Mouse (Mus musculus) heart, postnatal 0 days (tissue): ENCODE data around the gene Rac1. TPM values are rescaled to one million over a fixed set of nuclear protein-coding genes. Genes with fewer than 3 reads are reported as not detected.
"Not testable (repeated sequence)": the region's sequence is repeated elsewhere in the genome, so short reads cannot be mapped to it uniquely, and the experiment has no call there.

ENCODE experiments used
- ATAC-seq: fragments of 200-750 bp; cut with Nextera tagmentation; 2 replicates; pipeline ENCODE4 v1.8.0; 2017; ENCODE audit warnings: low read depth, moderate number of reproducible peaks, moderate library complexity; ENCODE audit not compliant: insufficient read depth
- DNase-seq: peaks from one replicate; pipeline ENCODE4 v3.0.0-alpha.2; 2016; ENCODE audit warnings: low spot score
- H3K27ac ChIP-seq: fragments of 300-500 bp; sonication (generic); 2 replicates; pipeline ENCODE4 v1.5.1; 2014; ENCODE audit warnings: low read depth, mild to moderate bottlenecking
- H3K27me3 ChIP-seq: fragments of 300-500 bp; sonication (generic); 2 replicates; pipeline ENCODE4 v1.6.1; 2014; ENCODE audit warnings: low read length, mixed read lengths; ENCODE audit not compliant: control insufficient read depth, insufficient read depth
- H3K36me3 ChIP-seq: fragments of 300-500 bp; sonication (generic); replicated peaks from 2 replicates; pipeline ENCODE4 v1.6.1; 2014; ENCODE audit warnings: low read length, mixed read lengths; ENCODE audit not compliant: control insufficient read depth, insufficient read depth
- H3K4me1 ChIP-seq: fragments of 300-500 bp; sonication (generic); 2 replicates; pipeline ENCODE4 v1.6.1; 2014; ENCODE audit warnings: antibody characterized with exemption; ENCODE audit not compliant: control insufficient read depth, insufficient read depth
- H3K4me2 ChIP-seq: fragments of 300-500 bp; sonication (generic); 2 replicates; pipeline ENCODE4 v1.6.1; 2014; ENCODE audit warnings: low read depth, mild to moderate bottlenecking, low read length, moderate library complexity
- H3K4me3 ChIP-seq: fragments of 300-500 bp; sonication (generic); 2 replicates; pipeline ENCODE4 v1.5.1; 2014; ENCODE audit warnings: low read depth, low read length
- H3K9ac ChIP-seq: fragments of 300-500 bp; sonication (generic); replicated peaks from 2 replicates; pipeline ENCODE4 v1.6.1; 2014; ENCODE audit warnings: low read depth, low read length, mixed read lengths
- H3K9me3 ChIP-seq: fragments of 300-500 bp; sonication (generic); replicated peaks from 2 replicates; pipeline ENCODE4 v1.6.1; 2016; ENCODE audit warnings: low read length; ENCODE audit not compliant: control insufficient read depth
- CTCF ChIP-seq: IDR thresholded peaks from 2 replicates; pipeline ENCODE4 v1.5.1; 2016; ENCODE audit warnings: antibody characterized with exemption, control low read depth, low read depth
- EP300 ChIP-seq: IDR thresholded peaks from 2 replicates; pipeline ENCODE4 v1.6.1; 2016; ENCODE audit warnings: antibody characterized with exemption, low read depth
- WGBS: fragments of 180-500 bp; shearing (Covaris S2); extraction: QIAGEN DNeasy Blood & Tissue Kit; methylation state at CpG from one replicate; pipeline ENCODE4 v1.1.7; 2014; 5-methylcytosine and 5-hydroxymethylcytosine counted together
- polyA plus RNA-seq: library from polyadenylated mRNA; unstranded; fragments of >200 nt; fragmentation: Nextera tagmentation; extraction: Ambion mirVana; gene quantifications from 2 replicates; pipeline ENCODE4 v1.2.1, GENCODE M21; 2015
- total RNA-seq: library from RNA; depleted of rRNA; stranded (reverse); fragments of >200 nt; gene quantifications from 2 replicates; pipeline ENCODE4 v1.2.3, GENCODE M21; 2014; ENCODE audit warnings: low replicate concordance

Rac1 gene
- total and polyA plus RNA-seq, 2 experiments from 2014 or later, result 135 to 241 TPM

- Histone ChIP-seq H3K9me3 (no peaks in the 10 kb centered on the region), H3K4me1 (no peaks in the 10 kb centered on the region), H3K9ac (no peak overlapping the region), H3K4me3 (no peak overlapping the region), H3K36me3 (peaks cover 47% of the 10 kb centered on the region), H3K27me3 (no peaks in the 10 kb centered on the region), H3K4me2 (no peak overlapping the region), H3K27ac (no peak overlapping the region)
- no peak for ATAC-seq
- WGBS, result 72% methylated on average over 8 of the region's 8 CpGs
- no peak for DNase-seq
- no peak for TF ChIP-seq CTCF
- no peak for TF ChIP-seq EP300
These were observed 26.7 kb downstream of the Rac1 start for GRCm38 (mm10) chr5:143501140-143501539.

- H3K4me1 ChIP-seq, H3K4me3 ChIP-seq, H3K9ac ChIP-seq, H3K27me3 ChIP-seq, ATAC-seq, H3K4me2 ChIP-seq, H3K9me3 ChIP-seq, H3K27ac ChIP-seq, DNase-seq: not testable (repeated sequence)
- H3K36me3 ChIP-seq, result peaks cover 44% of the 10 kb centered on the region
- 92% methylated on average over 14 of the region's 14 CpGs for WGBS
These were observed 27.1 kb downstream of the Rac1 start for GRCm38 (mm10) chr5:143500711-143501110.

- DNase-seq (no peak), ATAC-seq (no peak)
- H3K27me3 ChIP-seq, result no peaks in the 10 kb centered on the region
- H3K4me2 ChIP-seq, result no peak overlapping the region
- no peak for TF ChIP-seq CTCF
- TF ChIP-seq EP300, result no peak
- no peaks in the 10 kb centered on the region for H3K4me1 ChIP-seq
- 65% methylated on average over 4 of the region's 4 CpGs for WGBS
- H3K9ac ChIP-seq, result no peak overlapping the region
- H3K4me3 ChIP-seq, result no peak overlapping the region
- peaks cover 34% of the 10 kb centered on the region for H3K36me3 ChIP-seq
- no peaks in the 10 kb centered on the region for H3K9me3 ChIP-seq
- no peak overlapping the region for H3K27ac ChIP-seq
These were observed 28.1 kb downstream of the Rac1 start for GRCm38 (mm10) chr5:143499686-143500085.

DNA sequence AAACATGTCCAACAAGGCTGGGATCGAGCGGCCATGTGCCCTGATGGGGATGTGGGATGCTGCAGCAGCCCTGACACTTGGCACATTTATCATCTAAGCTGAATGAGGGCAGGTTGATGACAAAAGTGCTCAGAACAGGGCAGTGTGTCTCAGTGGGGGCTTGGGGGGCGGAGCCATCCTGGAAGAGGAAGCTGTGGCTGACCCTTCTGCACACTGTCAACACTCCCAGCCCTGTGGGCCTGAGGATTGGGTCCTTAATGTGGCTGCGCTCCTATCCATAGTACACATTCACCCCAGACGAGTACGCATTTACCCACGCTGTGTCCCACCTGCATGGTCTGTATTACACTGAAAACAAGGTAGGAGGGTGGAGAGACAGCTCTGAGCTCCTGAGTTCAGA lies 28.6 kb downstream of the Rac1 start:
- Histone ChIP-seq H3K4me1 (no peaks in the 10 kb centered on the region), H3K36me3 (peaks cover 29% of the 10 kb centered on the region), H3K27ac (no peak overlapping the region), H3K9ac (no peak overlapping the region), H3K27me3 (no peaks in the 10 kb centered on the region), H3K4me3 (no peak overlapping the region), H3K9me3 (no peaks in the 10 kb centered on the region), H3K4me2 (no peak overlapping the region)
- ATAC-seq (no peak), DNase-seq (no peak)
- WGBS, result 82% methylated on average over 7 of the region's 7 CpGs
- TF ChIP-seq CTCF (no peak), EP300 (no peak)

- Histone ChIP-seq H3K27ac (no peak overlapping the region), H3K36me3 (peaks cover 15% of the 10 kb centered on the region; the same call in 1 of the 2 replicates), H3K4me2 (no peak overlapping the region), H3K9ac (no peak overlapping the region), H3K9me3 (no peaks in the 10 kb centered on the region), H3K4me3 (no peak overlapping the region), H3K4me1 (no peaks in the 10 kb centered on the region), H3K27me3 (no peaks in the 10 kb centered on the region)
- ATAC-seq, result no peak
- no peak for TF ChIP-seq EP300
- peak; percentile 3; the same call in 1 of the 2 replicates for TF ChIP-seq CTCF
- 70% methylated on average over 3 of the region's 3 CpGs for WGBS
- no peak for DNase-seq
These were observed 30.4 kb downstream of the Rac1 start for GRCm38 (mm10) chr5:143497451-143497850.

DNA sequence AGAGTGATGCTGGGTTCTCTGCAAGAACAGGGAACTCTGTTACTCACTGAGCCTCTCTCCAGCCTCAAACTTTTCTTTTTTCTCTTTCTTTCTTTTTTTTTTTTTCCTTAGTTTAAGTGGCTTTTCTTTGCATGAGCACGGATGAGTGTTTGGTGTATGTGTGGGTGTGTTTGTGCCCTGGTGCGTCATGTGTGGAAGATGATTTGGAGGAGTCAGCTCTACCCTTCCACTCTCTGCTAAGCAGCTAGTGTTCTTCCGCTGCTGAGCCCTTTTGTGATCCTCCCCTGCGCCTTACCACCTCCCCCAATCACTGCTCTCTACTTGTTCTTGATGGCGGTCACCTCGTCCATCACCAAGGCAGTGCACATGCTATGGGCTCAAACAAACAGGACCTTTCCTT lies 32.1 kb downstream of the Rac1 start:
- 95% methylated on average over 6 of the region's 6 CpGs for WGBS
- H3K9ac ChIP-seq, result no peak overlapping the region

More for the DNA sequence above, 32.1 kb downstream of the Rac1 start:
- Histone ChIP-seq H3K9me3 (no peaks in the 10 kb centered on the region), H3K27me3 (no peaks in the 10 kb centered on the region), H3K27ac (no peak overlapping the region), H3K4me3 (no peak overlapping the region), H3K36me3 (peaks cover 4% of the 10 kb centered on the region; the same call in 1 of the 2 replicates), H3K4me2 (no peak overlapping the region), H3K4me1 (no peaks in the 10 kb centered on the region)
- DNase-seq (no peak), ATAC-seq (no peak)
- no peak for TF ChIP-seq CTCF
- no peak for TF ChIP-seq EP300
